Mouse (Mus musculus) layer of hippocampus, adult 2 months (tissue): ENCODE results near the gene Plxnd1. TPM values are rescaled to one million over a fixed set of nuclear protein-coding genes. Genes with fewer than 3 reads are reported as not detected.

Source experiments
- DNase-seq, 2 experiments: peaks; one replicate each; pipeline ENCODE4 v3.0.0; 2022; ENCODE audit warnings: low spot score in 2 of 2
- H3K27ac ChIP-seq: fragments of 200-600 bp; 2 replicates; pipeline ENCODE4 v1.8.1; 2022
- H3K4me3 ChIP-seq: fragments of 200-600 bp; 2 replicates; pipeline ENCODE4 v1.8.1; 2022; ENCODE audit warnings: mild to moderate bottlenecking
- CTCF ChIP-seq: fragments of 200-600 bp; conservative IDR thresholded peaks from 2 replicates; pipeline ENCODE4 v1.8.1; 2022; ENCODE audit warnings: antibody characterized with exemption, mild to moderate bottlenecking, moderate library complexity
- total RNA-seq, 2 experiments: library from RNA; stranded (reverse); gene quantifications; 2 replicates each; pipeline ENCODE4 v1.2.3; 2021

Plxnd1 gene
- total RNA-seq, 2 experiments from 2014 or later, result 16.6 to 24.4 TPM

DNA sequence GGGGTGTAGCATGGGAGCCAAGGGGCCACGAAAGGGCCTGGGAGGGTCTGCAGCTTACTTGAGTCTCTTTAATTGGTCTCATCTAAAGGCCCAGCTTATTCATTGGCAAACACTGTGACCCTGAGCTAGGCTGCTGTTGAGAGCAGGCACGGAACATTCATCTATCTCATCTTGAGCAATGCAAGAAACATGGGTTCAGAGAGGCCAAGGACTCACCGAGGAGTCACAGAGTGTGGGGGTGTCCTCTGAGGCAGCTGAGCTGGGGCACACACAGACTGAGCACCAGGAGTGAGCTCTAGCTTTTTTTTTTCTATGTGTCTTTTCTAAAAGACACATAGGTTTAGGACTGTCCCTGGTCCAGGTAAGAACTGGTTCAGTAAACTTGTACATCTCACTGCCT lies 62.4 kb downstream of the Plxnd1 start:
- no peak for TF ChIP-seq CTCF
- Histone ChIP-seq H3K27ac (no peak overlapping the region), H3K4me3 (no peak overlapping the region)
- no peak for DNase-seq

GRCm38 (mm10) chr6:115931639-115932038 lies 63.2 kb downstream of the Plxnd1 start, which contains the start of gene Rho:
Gene Rho, plus strand, starts transcription at chr6:115931748.
- TF ChIP-seq CTCF, result no peak
- DNase-seq, result no peak

DNA sequence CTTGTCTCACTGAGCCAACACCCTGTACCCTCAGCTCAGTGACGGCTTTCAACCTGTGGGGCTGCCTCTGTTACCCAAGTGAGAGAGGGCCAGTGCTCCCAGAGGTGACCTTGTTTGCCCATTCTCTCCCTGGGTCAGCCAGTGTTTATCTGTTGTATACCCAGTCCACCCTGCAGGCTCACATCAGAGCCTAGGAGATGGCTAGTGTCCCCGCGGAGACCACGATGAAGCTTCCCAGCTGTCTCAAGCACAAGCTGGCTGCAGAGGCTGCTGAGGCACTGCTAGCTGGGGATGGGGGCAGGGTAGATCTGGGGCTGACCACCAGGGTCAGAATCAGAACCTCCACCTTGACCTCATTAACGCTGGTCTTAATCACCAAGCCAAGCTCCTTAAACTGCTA lies 64.8 kb downstream of the Plxnd1 start:
- no peak overlapping the region for H3K4me3 ChIP-seq
- no peak for DNase-seq
- no peak overlapping the region for H3K27ac ChIP-seq
- TF ChIP-seq CTCF, result no peak

More at GRCm38 (mm10) chr6:115931639-115932038, 63.2 kb downstream of the Plxnd1 start, which contains the start of gene Rho:
- Histone ChIP-seq H3K27ac (no peak within 1 kb of the TSS), H3K4me3 (no peak within 1 kb of the TSS)

DNA sequence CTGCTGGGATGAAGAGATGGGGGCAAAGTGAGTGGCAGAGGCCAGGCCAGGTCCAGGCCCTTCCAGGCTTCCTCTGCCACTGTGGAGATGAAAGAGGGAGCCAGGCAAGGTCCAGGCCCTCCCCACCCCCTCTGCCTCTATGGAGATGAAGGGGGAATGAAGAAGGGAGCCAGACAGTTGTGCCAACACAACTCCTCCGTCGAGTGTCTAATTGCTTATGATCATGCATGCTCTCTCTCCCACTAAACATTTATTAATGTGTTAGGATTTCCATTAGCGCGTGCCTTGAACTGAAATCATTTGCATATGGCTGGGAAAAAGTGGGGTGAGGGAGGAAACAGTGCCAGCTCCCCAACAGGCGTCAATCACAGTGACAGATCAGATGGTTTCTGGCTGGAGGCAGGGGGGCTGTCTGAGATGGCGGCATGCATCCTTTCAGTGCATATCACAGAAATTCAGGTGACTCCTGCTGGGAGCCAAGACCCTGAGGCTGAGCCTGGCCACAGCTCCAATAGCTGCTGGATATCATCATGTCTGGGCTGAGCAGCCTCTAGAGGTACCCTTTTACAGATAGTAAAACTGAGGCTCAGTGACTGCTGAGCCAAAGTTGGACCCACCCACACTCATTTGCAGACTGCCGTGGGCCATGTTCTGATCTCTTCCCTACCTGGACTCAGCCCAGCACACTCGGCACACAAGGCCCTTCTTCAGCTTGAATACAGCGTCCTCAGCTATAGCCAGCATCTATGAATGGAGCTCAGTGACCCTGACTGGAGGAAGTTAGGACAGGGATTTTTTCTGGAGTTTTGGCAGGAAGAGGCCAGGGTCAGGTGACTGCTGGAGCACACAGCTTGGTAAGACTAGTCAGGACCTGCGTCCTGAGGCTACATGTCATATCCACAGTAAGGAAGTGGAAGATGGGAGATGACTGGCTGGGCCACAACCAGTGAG lies 67.2 kb downstream of the Plxnd1 start:
- Histone ChIP-seq H3K4me3 (no peak overlapping the region), H3K27ac (no peak overlapping the region)
- TF ChIP-seq CTCF, result no peak
- no peak for DNase-seq

- TF ChIP-seq CTCF, result no peak
- no peak overlapping the region for H3K27ac ChIP-seq
- H3K4me3 ChIP-seq, result no peak overlapping the region
- DNase-seq, result no peak
These were observed 68.4 kb downstream of the Plxnd1 start for GRCm38 (mm10) chr6:115926416-115926815.

- TF ChIP-seq CTCF, result no peak
- H3K27ac ChIP-seq, result no peak overlapping the region
These were observed 70.0 kb downstream of the Plxnd1 start for GRCm38 (mm10) chr6:115924829-115925228.

DNA sequence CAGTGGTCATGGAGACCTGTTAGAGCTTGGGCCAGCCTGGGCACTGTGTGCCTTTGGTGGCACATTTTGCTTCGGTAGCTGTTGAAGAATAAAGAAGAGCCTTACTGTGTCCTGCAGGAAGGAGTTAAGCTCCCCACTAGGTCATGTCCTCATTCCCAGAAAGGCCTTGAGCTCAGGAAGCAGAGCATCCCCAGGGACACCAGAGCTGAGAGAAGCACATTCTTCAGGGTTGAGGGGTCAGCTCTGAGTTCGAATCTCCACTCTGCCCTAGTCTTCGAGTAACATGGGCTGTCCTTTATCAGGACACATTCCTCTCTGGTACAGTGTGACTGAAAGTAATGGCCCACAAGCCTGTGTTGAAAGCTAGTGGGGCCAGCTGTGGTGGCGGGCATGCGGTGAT lies 74.9 kb downstream of the Plxnd1 start:
- no peak for DNase-seq
- Histone ChIP-seq H3K27ac (no peak overlapping the region), H3K4me3 (no peak overlapping the region)
- TF ChIP-seq CTCF, result no peak

More at GRCm38 (mm10) chr6:115924829-115925228, 70.0 kb downstream of the Plxnd1 start:
- no peak overlapping the region for H3K4me3 ChIP-seq
- no peak for DNase-seq

- no peak for TF ChIP-seq CTCF
- Histone ChIP-seq H3K4me3 (no peak overlapping the region), H3K27ac (no peak overlapping the region)
- no peak for DNase-seq
These were observed 76.2 kb downstream of the Plxnd1 start for GRCm38 (mm10) chr6:115918615-115919014.

DNA sequence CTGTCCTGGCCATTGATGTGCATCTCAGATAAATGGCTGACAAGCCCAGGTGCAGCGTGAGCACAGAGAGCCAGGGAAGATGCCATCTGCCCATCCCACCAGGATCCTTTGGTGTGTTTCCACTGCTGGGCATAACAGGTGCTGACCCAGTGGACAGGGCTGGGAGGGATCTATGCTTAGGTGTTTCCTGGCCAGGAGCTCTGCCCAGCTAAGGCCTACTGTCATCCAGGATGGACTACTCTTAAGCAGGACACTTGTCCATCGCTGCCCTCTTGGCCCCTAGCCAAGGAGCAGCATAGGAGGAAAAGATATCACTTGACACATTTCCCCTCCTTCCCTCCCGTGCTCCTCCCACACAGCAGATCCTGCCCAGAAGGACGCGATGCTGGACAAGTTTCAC lies 78.2 kb downstream of the Plxnd1 start:
- H3K27ac ChIP-seq, result no peak overlapping the region
- DNase-seq, result no peak
- H3K4me3 ChIP-seq, result no peak overlapping the region
- no peak for TF ChIP-seq CTCF

- no peak for DNase-seq
- Histone ChIP-seq H3K27ac (peak overlapping the region; percentile 49; the same call in 1 of the 2 replicates), H3K4me3 (no peak overlapping the region)
- no peak for TF ChIP-seq CTCF
These were observed 79.0 kb downstream of the Plxnd1 start for GRCm38 (mm10) chr6:115915601-115916445.

DNA sequence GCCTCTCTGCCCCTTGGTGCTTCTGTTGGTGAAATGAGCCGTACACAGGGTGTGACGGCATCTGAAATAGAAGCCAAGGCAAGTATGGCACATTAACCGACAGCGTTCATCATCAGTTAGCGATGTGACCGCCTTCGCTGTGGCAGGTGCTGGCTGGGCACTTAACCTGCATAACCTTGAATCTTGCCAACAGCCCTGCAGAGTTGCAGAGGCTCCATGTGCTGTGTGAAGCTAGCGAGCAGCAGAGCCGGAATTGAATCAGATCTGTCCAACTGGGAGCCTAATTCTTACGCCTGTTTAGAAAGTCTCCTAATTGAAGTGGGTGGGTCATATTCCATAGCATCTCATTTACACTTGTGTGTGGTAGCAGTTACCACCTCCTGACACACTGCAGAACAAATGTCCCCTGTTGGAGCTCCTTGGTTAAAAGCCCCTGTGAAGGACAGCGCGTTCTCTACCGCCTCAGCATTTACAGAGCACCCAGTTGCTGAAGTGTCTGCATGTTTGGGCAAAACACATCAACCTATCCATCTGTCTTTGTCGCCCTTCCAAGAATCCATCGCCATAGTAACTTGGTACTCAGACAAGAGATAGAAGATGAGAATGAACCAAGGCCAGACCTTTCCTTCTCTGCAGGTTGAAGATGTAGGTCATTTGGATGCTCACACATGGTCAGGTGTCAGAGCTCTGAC lies 80.1 kb downstream of the Plxnd1 start:
- TF ChIP-seq CTCF, result no peak
- peak overlapping the region; percentile 74 for H3K27ac ChIP-seq
- H3K4me3 ChIP-seq, result no peak overlapping the region
- peak in 1 of 2 experiments; percentile 60 for DNase-seq

GRCm38 (mm10) chr6:115913482-115913881 lies 81.3 kb downstream of the Plxnd1 start:
- Histone ChIP-seq H3K4me3 (no peak overlapping the region; the same call in 1 of the 2 replicates), H3K27ac (peak overlapping the region; percentile 74; the same call in 1 of the 2 replicates)
- no peak for TF ChIP-seq CTCF
- DNase-seq, result peak; percentile 58 to 66

DNA sequence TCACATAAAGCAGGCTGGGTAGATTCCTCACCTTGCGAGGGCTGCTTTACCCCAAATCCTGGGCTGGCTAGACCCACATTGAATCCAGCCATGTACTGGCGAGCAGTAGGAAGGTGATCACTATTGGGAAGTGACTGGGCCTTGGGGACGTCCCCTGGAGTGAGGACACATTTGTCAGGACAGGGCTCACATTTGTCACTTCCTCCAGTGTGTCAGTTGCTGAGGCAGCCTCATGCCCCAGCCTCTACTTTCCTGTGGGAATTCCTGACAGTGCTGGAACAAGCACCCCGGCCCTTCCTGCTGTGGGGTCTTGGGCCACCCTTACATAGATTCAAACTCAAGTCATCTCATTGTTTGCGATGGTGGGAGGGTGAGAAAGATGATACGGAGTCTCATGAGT lies 83.0 kb downstream of the Plxnd1 start:
- no peak for DNase-seq
- peak overlapping the region; percentile 14; the same call in 1 of the 2 replicates for H3K27ac ChIP-seq
- no peak overlapping the region for H3K4me3 ChIP-seq
- TF ChIP-seq CTCF, result no peak
